Mouse (Mus musculus): ENCODE results near the gene Creld2.

DNA sequence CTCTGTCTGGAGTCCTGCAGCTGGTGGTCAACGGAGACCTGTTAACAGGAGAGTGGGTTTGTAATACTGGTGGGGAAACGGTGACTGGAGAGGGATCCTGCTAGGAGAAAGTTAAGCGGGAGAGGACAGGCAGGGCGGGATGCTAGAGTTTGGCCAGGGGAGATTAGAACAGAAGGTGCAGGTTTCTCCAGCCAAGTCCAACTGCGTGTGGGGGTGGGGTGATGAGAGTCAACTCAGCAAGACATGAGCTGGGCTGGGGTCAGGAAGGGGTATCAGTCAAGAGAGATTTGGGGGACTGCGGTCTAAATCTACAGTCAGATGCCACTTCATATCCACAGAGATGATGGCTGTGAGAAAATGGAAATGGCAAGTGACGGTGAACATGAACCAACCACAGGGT is 25.5 kb downstream of the Creld2 start:
- TF ChIP-seq CTCF (IDR thresholded peaks at IDR 0.05), result no peak
- no peak for TF ChIP-seq POLR2A (IDR thresholded peaks at IDR 0.05; ENCODE audit: insufficient read depth, low read depth, low read length)
- no peak for TF ChIP-seq EP300 (IDR thresholded peaks at IDR 0.05; ENCODE audit: insufficient read depth, low read depth, low read length)
